Mouse (Mus musculus) thymus, adult 2 months (tissue): Measurements from ENCODE around the gene Palm.

Experiments used
- CTCF ChIP-seq: fragments of 200-500 bp; IDR thresholded peaks from 2 replicates; pipeline ENCODE4 v1.5.1; 2012; ENCODE audit warnings: mild to moderate bottlenecking, control low read depth, low read length, moderate library complexity, borderline replicate concordance; ENCODE audit not compliant: control insufficient read depth, poor library complexity, insufficient read depth; ENCODE audit errors: extremely low read depth
- POLR2A ChIP-seq: fragments of 200-500 bp; IDR thresholded peaks from 2 replicates; pipeline ENCODE4 v1.6.1; 2012; ENCODE audit warnings: mild to moderate bottlenecking, low read length, control low read depth, moderate library complexity; ENCODE audit not compliant: control insufficient read depth, poor library complexity, insufficient read depth; ENCODE audit errors: extremely low read depth

DNA sequence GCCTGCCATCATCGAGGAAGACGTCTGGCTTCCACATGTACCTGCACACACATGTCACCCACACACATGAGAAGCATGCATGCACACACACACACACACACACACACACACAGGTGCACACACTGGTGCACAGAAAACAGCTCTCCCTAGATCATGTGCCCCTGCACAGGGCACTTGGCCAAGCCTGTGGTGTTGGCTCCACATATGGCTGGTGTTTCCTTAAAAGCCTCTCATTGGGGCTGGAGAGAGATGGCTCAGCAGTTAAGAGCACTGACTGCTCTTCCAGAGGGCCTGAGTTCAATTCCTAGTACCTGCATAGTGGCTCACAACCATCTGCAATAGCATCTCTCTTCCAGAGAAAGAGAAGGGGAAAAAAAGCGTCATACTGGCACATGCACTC, 38.2 kb downstream of the Palm start:
- TF ChIP-seq CTCF (no peak), POLR2A (no peak)
